Mouse (Mus musculus) MEL (cell line): Measurements from ENCODE around the gene Dhx40.
A peak's percentile ranks its signal among the peaks of the same experiment; 100 is the strongest.

Source experiments
- EP300 ChIP-seq, 2 experiments: IDR thresholded peaks; 2 replicates each; pipeline ENCODE4 v1.6.1; 2011; ENCODE audit warnings: improper control_type of control experiment in 2 of 2, low read length in 2 of 2, low read depth in 1 of 2, mild to moderate bottlenecking in 1 of 2
- HCFC1 ChIP-seq: IDR thresholded peaks from 2 replicates; pipeline ENCODE4 v1.6.1; 2012; ENCODE audit warnings: low read depth, mild to moderate bottlenecking, inconsistent platforms, low read length, improper control_type of control experiment, moderate library complexity
- MAX ChIP-seq: IDR thresholded peaks from 2 replicates; pipeline ENCODE4 v1.6.1; 2011; ENCODE audit warnings: low read length, improper control_type of control experiment
- MXI1 ChIP-seq: IDR thresholded peaks from 2 replicates; pipeline ENCODE4 v1.6.1; 2011; ENCODE audit warnings: mild to moderate bottlenecking, low read depth, low read length, improper control_type of control experiment
- POLR2A ChIP-seq, 2 experiments: IDR thresholded peaks; 2 replicates each; pipeline ENCODE4 v1.6.1; 2011 to 2012; ENCODE audit warnings: low read length in 2 of 2, mild to moderate bottlenecking in 2 of 2, control low read depth in 1 of 2, improper control_type of control experiment in 1 of 2, low read depth in 1 of 2, moderate library complexity in 1 of 2; ENCODE audit not compliant: control insufficient read depth in 1 of 2, insufficient read depth in 1 of 2, poor library complexity in 1 of 2
- SMC3 ChIP-seq: IDR thresholded peaks from 2 replicates; pipeline ENCODE4 v1.6.1; 2011; ENCODE audit warnings: low read depth, low read length, improper control_type of control experiment

DNA sequence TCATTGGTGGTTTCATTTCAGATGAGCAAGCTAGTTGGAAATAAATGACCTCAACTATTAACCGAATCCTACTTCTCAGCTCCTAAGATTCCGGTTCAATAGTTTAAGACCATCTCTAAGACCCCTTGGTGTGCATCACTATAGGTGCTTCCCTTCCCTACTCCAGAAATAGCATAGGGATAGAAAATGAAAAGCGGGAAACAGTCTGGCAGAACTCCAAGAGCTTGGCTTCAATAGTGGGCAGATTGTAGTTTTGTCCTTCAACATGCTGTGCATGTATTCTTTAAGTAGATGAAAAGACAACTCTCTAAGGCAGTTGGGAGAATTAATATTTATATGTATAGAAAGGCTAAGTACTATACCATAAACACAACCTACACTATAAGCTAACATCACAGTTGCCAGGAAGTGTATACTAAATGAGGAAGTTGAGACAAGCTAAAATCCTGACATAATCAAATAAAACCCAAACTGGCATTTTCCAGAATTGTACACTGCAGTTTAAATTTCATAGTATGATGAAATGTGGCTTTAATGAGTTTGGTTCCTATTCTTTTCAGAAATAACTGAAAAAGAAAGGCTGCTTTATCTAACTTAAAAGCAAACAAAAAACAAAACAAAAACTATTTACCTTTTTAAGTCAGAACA lies 57.6 kb downstream of the Dhx40 start:
- no peak for TF ChIP-seq HCFC1
- TF ChIP-seq MAX, result no peak
- TF ChIP-seq POLR2A (IDR thresholded peaks at IDR 0.05; ENCODE audit: control insufficient read depth in 1 of 2, insufficient read depth in 1 of 2, low read depth in 1 of 2, low read length in 2 of 2, poor library complexity in 1 of 2), result no peak; a peak in 1 of 4 replicates
- TF ChIP-seq SMC3, result no peak
- peak; percentile 48 to 58; a peak in 3 of 4 replicates for TF ChIP-seq EP300 (IDR thresholded peaks at IDR 0.05; ENCODE audit: low read depth in 1 of 2, low read length in 2 of 2)
- no peak for TF ChIP-seq MXI1
